Mouse (Mus musculus) yolk sac, embryonic 10.5 days (tissue): ENCODE results near the gene Tlx2.

Experiments used
- DNase-seq: peaks from one replicate; pipeline ENCODE4 v3.0.0-alpha.2; 2017; ENCODE audit warnings: low spot score

The Tlx2 gene

GRCm38 (mm10) chr6:83092416-83093127 is 22.5 kb upstream of the Tlx2 start:
- no peak for DNase-seq

- no peak for DNase-seq
Observed at GRCm38 (mm10) chr6:83087926-83088260, 17.8 kb upstream of the Tlx2 start.

DNA sequence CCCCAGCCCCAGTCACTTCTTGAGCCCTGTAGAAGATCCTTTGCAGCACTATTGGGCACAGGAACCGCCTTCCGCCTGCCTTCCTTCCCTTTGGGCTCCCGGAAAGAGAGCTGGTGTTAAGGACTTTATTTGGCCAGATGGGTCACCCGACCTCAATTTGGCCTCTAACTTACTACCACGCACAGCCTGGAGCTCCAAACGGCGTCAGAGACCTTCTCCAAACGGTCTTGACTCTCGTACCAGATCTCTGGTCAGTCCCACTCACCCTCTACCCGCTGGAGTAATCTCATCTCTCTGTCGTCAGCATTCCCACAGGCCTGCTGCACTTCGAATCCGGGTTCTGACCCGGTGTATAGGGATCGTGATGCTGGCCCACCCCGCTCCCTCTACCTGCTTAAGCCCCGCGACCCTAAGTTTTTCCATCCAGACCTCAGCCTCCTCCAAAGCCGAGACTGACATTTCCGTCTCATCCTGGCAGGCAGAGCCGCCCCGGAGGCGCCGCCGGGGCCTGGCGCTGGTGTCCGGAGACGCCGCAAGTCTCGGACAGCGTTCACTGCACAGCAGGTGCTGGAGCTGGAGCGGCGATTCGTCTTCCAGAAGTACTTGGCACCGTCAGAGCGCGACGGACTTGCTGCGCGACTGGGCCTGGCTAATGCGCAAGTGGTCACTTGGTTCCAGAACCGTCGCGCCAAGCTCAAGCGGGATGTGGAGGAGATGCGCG is 17.3 kb upstream of the Tlx2 start:
- DNase-seq = no peak

DNA sequence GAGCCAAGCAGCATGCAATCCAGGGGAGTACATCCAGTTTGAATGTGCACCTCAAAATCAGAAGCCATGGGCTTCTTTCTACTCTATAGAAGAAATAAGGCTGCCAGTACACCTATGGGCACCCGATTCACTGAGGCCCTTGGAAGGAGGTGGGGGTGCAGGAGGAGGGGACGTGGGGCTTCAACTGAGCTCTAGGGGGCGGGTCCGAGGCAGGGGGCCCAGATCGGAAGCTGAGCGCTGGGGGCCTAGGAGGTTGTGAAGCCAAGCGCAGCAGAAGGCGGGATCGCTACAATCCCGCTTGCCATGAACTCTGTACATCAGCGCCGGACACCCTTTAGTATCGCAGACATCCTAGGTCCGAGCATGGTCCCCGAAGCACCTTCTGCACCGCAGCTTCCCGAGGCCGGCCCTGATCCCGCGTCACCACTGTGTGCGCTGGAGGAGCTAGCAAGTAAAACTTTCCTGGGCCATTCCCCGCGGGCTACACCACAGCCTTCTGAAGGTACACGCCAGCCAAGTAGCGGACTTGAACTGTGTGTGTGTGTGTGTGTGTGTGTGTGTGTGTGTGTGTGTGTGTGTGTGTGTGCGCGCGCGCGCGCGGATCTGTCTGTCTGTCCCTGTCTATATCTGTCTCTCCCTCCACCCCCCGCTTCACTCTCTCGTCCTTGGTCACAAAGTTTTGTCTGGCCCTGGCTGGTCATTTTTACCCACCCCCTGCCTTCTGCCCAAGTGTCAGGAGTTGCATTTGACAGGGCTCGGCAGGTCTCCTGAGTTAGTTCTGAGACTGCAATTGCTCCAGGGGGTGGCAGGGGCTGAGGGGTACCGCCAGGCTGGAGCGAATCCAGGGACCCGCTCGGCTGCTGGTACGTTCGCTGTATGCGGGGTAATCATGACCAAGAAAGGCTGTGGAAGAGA is 16.3 kb upstream of the Tlx2 start, which contains the start of gene Lbx2:
TSS of gene Lbx2 (plus strand) at position 247 of the 915 bp plus-strand sequence.
- DNase-seq = no peak

DNA sequence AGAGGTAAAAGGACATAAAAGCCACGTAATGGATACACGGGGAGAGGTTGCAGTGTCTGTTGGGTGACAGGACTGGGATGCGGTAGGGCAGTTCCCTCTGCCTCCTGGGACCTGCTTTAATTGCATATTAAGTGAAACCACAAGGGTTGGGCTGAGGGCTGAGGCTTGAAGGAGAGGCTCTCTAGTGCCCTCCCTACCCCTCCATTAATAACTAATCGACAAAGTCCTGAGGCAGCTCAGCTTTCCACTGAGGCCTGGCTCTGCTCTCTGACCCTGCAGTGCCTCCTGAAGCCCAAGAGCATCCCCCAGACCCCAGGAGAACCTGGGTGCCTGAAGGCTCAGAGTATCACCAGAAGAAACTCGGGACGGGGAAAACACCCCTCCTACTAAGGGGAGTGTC is 14.4 kb upstream of the Tlx2 start:
- DNase-seq = no peak

GRCm38 (mm10) chr6:83083497-83083896 is 13.4 kb upstream of the Tlx2 start:
- no peak for DNase-seq

DNA sequence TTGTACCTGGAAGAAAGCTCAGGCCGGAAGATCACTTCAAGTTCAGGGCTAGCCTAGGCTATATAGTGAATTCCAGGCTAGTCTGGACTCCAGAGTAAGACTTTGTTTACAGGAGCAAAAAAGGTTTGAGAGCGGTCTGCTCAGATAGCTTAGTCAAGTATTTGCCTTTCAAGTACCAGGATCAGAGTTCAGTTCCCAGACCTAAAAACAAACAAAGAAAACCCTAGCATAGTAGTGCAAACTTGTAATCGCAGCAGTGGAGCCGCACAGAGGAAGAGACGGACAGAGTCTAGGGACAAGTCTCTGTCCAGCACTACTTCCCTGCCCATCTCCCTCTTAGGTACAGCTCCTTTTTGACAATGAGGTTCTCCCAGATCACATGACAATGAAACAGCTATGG is 10.1 kb upstream of the Tlx2 start:
- peak; percentile 63 for DNase-seq

GRCm38 (mm10) chr6:83078324-83078858 is 8.3 kb upstream of the Tlx2 start:
- peak; percentile 98 for DNase-seq

- DNase-seq = no peak
Observed at GRCm38 (mm10) chr6:83077630-83078323, 7.7 kb upstream of the Tlx2 start, which contains the start of gene Pcgf1. Pcgf1 (plus strand) TSS chr6:83077869.

DNA sequence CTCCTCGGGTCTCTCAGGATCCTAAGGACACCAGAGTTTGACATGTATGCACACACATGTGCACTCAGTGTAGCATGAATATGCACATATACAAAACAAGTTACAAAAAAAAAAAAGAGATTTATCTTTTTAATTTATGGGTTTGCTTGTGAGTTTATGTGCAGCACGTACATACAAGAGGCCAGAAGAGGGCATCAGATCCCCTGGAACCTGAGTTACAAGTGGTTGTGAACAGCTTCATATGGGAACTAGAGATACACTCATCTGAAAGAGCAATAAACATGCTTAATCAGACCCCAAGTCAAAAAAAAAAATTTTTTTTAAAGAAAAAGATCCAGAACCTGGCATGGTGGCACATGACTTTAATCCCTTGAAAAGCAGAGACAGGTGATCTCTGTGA is 4.9 kb upstream of the Tlx2 start:
- no peak for DNase-seq

GRCm38 (mm10) chr6:83071220-83071619 is 1.1 kb upstream of the Tlx2 start:
- DNase-seq = no peak

DNA sequence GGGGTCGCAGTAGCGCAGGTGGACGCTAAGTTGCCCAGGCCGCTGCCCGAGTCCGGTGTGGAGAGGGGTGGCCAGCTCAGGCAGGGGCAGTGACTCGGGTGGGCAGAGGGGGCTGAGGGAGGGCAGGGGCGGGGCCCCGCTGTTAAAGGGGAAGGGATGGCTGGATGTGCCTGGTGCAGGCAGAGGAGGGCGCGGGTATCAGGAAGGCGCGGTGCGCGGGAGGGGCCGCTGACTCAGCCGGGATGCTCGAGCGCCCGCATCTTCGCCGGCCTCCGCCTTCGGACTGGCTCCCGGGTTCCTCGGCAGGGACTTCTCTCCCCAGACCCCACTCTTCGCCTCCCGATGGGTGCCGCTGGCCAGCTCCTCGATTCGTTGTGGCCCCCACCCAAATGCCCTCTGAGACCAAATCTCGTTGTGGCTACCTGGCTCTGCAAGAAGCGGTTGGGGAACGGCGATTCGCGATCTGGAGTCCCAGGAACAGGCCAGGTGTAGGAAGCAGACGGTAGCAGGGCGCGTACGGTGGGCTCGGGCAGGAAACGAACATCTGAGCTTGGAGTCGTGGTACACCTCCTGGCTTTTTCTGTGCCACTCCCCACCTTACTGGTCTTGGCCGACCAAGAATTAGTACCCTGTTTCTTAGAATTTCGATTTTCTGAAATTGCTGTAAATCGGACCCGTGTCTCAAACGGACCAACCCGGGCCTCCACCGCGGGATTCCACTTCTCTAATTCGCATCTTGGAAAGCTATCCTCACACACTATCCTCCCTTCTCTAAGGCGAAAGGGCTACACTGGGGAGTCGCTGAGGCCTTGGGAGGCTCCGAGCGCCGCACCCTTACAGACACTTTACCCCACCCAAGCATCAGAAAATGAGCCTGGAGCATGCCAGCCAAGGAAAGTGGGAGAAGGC is 472 bp upstream of the Tlx2 start:
- no peak for DNase-seq

DNA sequence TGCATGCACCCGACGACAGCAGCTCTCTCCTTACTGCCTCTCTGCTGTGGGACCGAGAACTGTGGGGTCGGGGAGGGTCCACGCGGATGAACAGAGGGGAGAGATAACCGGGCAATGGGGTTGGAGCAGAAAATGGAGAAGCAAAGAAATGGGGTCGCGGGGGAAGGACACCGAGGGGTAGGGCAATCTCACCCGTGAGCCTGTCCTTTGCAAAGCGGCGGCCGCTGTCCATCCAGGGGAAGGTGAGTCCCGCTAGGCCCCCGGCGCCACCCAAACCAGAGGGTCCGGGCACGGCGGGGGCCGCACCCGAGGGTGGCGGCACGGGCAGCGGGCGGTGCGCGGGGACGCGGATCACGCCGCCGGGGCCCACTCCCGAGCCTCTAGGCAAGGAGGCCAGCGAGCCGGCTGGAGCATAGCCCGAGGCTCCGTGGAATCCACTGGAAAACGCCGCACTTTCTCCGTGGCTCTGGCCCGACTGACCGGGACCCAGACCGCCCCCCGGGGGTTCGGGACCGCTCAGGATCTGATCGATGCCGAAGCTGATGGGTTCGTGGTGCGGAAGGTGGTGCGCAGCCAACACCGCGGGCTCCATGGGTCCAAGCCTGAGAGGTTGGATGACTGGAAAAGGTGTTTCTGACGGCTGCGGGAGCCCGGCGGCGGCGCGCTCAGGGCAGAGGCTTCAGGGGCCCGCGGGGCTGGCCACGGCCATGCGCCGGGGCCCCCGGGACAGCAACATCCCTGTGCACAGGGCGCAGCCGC is 426 bp downstream of the Tlx2 start:
- no peak for DNase-seq

GRCm38 (mm10) chr6:83068706-83069487 is 1.2 kb downstream of the Tlx2 start:
- no peak for DNase-seq

GRCm38 (mm10) chr6:83068221-83068620 is 1.9 kb downstream of the Tlx2 start:
- DNase-seq = no peak

GRCm38 (mm10) chr6:83066441-83066840 is 3.7 kb downstream of the Tlx2 start:
- DNase-seq = no peak

DNA sequence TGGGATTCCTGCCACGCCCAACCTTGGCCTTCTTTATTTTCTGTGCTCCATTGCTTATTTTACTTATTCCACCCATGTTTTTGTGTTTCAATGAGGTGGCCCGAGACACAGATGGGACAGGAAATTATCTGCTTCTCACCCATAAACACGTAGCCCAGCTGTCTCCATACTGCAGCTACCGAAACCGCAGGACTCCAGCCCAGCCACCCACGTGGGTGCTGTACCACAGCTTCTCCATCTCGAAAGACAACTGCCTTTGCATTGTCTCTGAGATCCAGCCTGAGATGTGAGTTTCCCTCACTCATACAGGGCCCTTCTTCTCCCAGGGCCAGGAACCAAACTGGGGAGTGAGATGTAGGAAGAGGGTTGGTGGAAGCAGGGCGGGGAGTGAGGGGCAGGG is 4.1 kb downstream of the Tlx2 start:
- no peak for DNase-seq

DNA sequence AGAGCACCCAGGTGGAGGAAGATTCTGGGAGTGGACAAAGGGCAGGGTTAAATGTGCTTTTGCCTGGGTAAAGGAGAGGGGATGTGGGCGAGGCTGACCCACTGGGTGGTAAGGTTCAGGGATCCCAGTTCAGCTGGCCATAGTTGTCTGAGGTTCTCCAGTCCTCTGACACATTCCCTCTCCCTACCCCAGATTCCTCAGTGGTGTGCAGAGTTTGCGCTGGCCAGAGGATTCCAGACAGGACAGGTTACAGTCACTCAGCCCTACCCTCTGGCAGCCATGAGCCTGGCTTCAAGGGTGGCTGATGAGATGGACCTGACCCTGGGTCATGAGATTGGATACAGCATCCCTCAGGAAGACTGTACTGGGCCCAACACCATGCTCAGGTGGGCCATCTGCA is 11.4 kb downstream of the Tlx2 start:
- no peak for DNase-seq

DNA sequence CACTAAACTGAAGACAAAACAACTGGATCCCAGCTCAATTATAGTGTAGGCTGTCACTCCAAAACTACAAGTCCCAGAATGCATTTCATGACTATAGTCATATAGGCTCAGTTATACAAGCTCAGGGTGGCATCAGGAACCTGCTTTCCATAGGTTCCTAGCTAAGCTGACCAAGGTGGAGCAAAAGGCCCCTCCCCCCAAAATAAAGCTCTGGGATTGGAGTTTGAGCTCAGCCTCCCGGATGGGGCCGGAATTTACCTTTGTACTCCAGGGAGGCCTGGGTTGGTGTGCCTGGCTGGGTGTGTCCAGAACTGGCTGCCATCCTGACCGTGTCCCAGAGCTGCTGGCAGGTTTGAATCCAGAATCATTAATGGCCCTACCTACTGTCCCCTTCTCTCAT is 12.3 kb downstream of the Tlx2 start, which contains the start of gene Dqx1:
TSS of gene Dqx1 (plus strand) at position 55 of the 400 bp plus-strand sequence.
- DNase-seq = peak; percentile 89
